Mouse (Mus musculus): ENCODE results near the gene Pdzrn3. TPM values are rescaled to one million over a fixed set of nuclear protein-coding genes. Genes with fewer than 3 reads are reported as not detected.

Gene Pdzrn3
- total RNA-seq, 1 experiment = 3.8 TPM

GRCm38 (mm10) chr6:101244355-101244754 is 133.3 kb downstream of the Pdzrn3 start:
- Histone ChIP-seq H3K9me3 (ENCODE audit: control insufficient read depth, insufficient read depth, low read depth, low read length) (no peaks in the 10 kb centered on the region), H3K36me3 (ENCODE audit: control insufficient read depth, insufficient read depth, low read length, poor library complexity, severe bottlenecking) (no peaks in the 10 kb centered on the region), H3K27ac (ENCODE audit: insufficient read depth, low read depth, low read length, poor library complexity, severe bottlenecking) (no peak overlapping the region), H3K4me1 (ENCODE audit: control insufficient read depth in 2 of 2, insufficient read depth in 2 of 2, low read length in 2 of 2, poor library complexity in 1 of 2) (no peaks in the 10 kb centered on the region), H3K4me3 (ENCODE audit: insufficient read depth in 1 of 2, low read depth in 1 of 2, low read length in 2 of 2, poor library complexity in 1 of 2, severe bottlenecking in 1 of 2) (no peak overlapping the region), H3K9ac (ENCODE audit: insufficient read depth, low read depth, low read length, poor library complexity, severe bottlenecking) (no peak overlapping the region)
- TF ChIP-seq MAFK (IDR thresholded peaks at IDR 0.05; ENCODE audit: insufficient read depth, low read depth, low read length) (no peak), ZNF384 (IDR thresholded peaks at IDR 0.05; ENCODE audit: low read depth, low read length) (no peak), CHD2 (IDR thresholded peaks at IDR 0.05; ENCODE audit: low read depth, low read length) (no peak), ZC3H11A (IDR thresholded peaks at IDR 0.05; ENCODE audit: borderline replicate concordance, low read depth, low read length) (no peak)
- in situ Hi-C loops (cut with MboI; ENCODE audit: low sequenced_read_pairs in 2 of 2, unreplicated experiment in 2 of 2) = no loop called here
- no peak for DNase-seq (ENCODE audit: low read depth, low spot score)

DNA sequence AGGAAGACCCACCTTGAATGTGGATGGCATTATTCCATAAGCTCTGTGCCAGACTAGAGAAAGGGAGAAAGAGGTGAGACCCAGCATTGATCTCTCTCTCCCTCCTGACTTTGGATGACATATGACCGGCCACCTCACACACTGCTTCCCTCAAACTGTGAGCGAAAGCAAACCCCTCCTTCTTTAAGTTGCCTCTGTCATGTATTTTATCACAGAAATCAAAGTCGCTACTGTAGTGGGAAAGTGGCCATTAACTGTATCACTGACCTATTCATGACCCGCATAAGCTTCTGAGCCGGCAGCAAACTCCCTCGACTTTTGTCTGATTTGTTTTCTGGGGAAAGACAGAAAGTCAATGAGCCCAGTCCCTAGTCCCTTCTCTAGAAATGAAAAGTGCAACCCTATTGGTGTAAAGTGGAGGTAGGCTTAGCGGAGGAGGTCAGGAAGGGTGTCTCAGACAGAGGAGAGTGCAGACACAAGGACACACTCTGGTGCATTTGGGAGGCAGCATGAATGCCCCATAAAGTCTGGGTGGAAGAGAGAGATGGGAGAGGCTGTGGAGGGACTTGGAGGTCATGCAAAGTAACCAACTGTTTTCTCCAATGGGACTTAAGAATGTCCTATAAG is 134.4 kb downstream of the Pdzrn3 start:
- H3K9ac ChIP-seq (ENCODE audit: insufficient read depth, low read depth, low read length, poor library complexity, severe bottlenecking) = no peak overlapping the region
- no peaks in the 10 kb centered on the region for H3K9me3 ChIP-seq (ENCODE audit: control insufficient read depth, insufficient read depth, low read depth, low read length)
- TF ChIP-seq ZNF384 (IDR thresholded peaks at IDR 0.05; ENCODE audit: low read depth, low read length) (no peak), MAFK (IDR thresholded peaks at IDR 0.05; ENCODE audit: insufficient read depth, low read depth, low read length) (no peak), CHD2 (IDR thresholded peaks at IDR 0.05; ENCODE audit: low read depth, low read length) (no peak), HCFC1 (IDR thresholded peaks at IDR 0.05; ENCODE audit: borderline replicate concordance, insufficient read depth, low read length) (no peak)
- no peaks in the 10 kb centered on the region for H3K36me3 ChIP-seq (ENCODE audit: control insufficient read depth, insufficient read depth, low read length, poor library complexity, severe bottlenecking)
- H3K4me3 ChIP-seq (ENCODE audit: insufficient read depth in 1 of 2, low read depth in 1 of 2, low read length in 2 of 2, poor library complexity in 1 of 2, severe bottlenecking in 1 of 2) = no peak overlapping the region
- H3K4me1 ChIP-seq (ENCODE audit: control insufficient read depth in 2 of 2, insufficient read depth in 2 of 2, low read length in 2 of 2, poor library complexity in 1 of 2) = no peaks in the 10 kb centered on the region
- no peak for DNase-seq (ENCODE audit: low read depth, low spot score)
- in situ Hi-C loops (cut with MboI; ENCODE audit: low sequenced_read_pairs in 2 of 2, unreplicated experiment in 2 of 2) = no loop called here
- no peak overlapping the region for H3K27ac ChIP-seq (ENCODE audit: insufficient read depth, low read depth, low read length, poor library complexity, severe bottlenecking)

DNA sequence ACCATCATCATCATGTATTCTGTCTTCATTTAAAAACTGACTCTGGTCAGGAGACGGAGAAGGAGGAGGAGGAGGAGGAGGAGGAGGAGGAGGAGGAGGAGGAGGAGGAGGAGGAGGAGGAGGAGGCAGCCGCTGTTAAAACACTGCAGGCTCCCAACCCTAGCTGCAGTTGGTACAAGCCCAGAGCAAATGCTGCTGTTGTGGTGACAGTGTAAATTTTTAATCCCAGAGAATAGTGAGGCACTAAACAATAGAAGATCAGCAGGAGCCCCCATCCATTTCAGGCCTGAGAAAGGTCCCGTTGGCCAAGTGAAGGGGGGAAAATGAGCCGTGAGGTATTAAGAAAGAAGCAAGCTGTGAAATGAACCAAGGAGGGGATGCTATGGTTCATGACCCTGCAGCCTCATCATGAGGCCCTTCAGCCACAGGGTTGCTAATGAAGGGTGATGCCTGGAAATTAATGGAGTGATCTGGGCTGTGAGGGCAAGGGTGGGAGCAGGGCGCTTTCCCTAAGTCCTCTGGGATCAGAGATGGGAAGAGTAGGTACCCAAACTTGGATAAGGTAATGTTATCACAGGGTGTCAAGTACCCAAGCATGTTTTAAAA is 141.0 kb downstream of the Pdzrn3 start:
- in situ Hi-C loops (cut with MboI; ENCODE audit: low sequenced_read_pairs in 2 of 2, unreplicated experiment in 2 of 2) = no loop called here
- DNase-seq (ENCODE audit: low read depth, low spot score) = no peak
- Histone ChIP-seq H3K4me1 (ENCODE audit: control insufficient read depth in 2 of 2, insufficient read depth in 2 of 2, low read length in 2 of 2, poor library complexity in 1 of 2) (no peaks in the 10 kb centered on the region), H3K9me3 (ENCODE audit: control insufficient read depth, insufficient read depth, low read depth, low read length) (no peaks in the 10 kb centered on the region), H3K27ac (ENCODE audit: insufficient read depth, low read depth, low read length, poor library complexity, severe bottlenecking) (no peak overlapping the region), H3K4me3 (ENCODE audit: insufficient read depth in 1 of 2, low read depth in 1 of 2, low read length in 2 of 2, poor library complexity in 1 of 2, severe bottlenecking in 1 of 2) (no peak overlapping the region), H3K36me3 (ENCODE audit: control insufficient read depth, insufficient read depth, low read length, poor library complexity, severe bottlenecking) (no peaks in the 10 kb centered on the region), H3K9ac (ENCODE audit: insufficient read depth, low read depth, low read length, poor library complexity, severe bottlenecking) (no peak overlapping the region)
- TF ChIP-seq ZNF384 (IDR thresholded peaks at IDR 0.05; ENCODE audit: low read depth, low read length) (no peak), MAFK (IDR thresholded peaks at IDR 0.05; ENCODE audit: insufficient read depth, low read depth, low read length) (no peak), CHD2 (IDR thresholded peaks at IDR 0.05; ENCODE audit: low read depth, low read length) (no peak), ZC3H11A (IDR thresholded peaks at IDR 0.05; ENCODE audit: borderline replicate concordance, low read depth, low read length) (no peak), HCFC1 (IDR thresholded peaks at IDR 0.05; ENCODE audit: borderline replicate concordance, insufficient read depth, low read length) (no peak)

DNA sequence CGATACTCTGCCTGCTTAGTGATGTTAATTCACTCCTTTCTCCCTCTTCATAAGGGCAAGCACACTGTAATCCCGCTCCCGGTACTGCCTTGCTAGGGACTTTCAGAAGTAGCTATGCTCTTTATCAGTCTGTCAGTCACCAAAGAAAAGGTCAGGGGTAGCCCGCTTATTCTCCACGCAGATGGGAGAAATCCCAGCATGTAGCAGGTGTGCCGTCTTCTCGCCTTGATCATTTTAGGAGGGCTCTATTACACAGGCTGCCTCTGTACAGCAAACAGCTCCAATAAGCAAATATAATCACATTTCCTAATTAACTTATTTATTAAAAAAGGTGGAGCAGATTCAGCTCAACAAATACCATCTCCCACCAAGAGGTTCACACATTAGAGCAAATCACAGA is 141.5 kb downstream of the Pdzrn3 start:
- H3K4me3 ChIP-seq (ENCODE audit: insufficient read depth in 1 of 2, low read depth in 1 of 2, low read length in 2 of 2, poor library complexity in 1 of 2, severe bottlenecking in 1 of 2) = no peak overlapping the region
- DNase-seq (ENCODE audit: low read depth, low spot score) = no peak
- H3K27ac ChIP-seq (ENCODE audit: insufficient read depth, low read depth, low read length, poor library complexity, severe bottlenecking) = no peak overlapping the region
- H3K36me3 ChIP-seq (ENCODE audit: control insufficient read depth, insufficient read depth, low read length, poor library complexity, severe bottlenecking) = no peaks in the 10 kb centered on the region
- in situ Hi-C loops (cut with MboI; ENCODE audit: low sequenced_read_pairs in 2 of 2, unreplicated experiment in 2 of 2) = no loop called here
- no peaks in the 10 kb centered on the region for H3K4me1 ChIP-seq (ENCODE audit: control insufficient read depth in 2 of 2, insufficient read depth in 2 of 2, low read length in 2 of 2, poor library complexity in 1 of 2)
- no peak for TF ChIP-seq HCFC1 (IDR thresholded peaks at IDR 0.05; ENCODE audit: borderline replicate concordance, insufficient read depth, low read length)
- no peak for TF ChIP-seq MAFK (IDR thresholded peaks at IDR 0.05; ENCODE audit: insufficient read depth, low read depth, low read length)
- no peak for TF ChIP-seq ZNF384 (IDR thresholded peaks at IDR 0.05; ENCODE audit: low read depth, low read length)
- TF ChIP-seq ZC3H11A (IDR thresholded peaks at IDR 0.05; ENCODE audit: borderline replicate concordance, low read depth, low read length) = no peak
- TF ChIP-seq CHD2 (IDR thresholded peaks at IDR 0.05; ENCODE audit: low read depth, low read length) = no peak
- H3K9me3 ChIP-seq (ENCODE audit: control insufficient read depth, insufficient read depth, low read depth, low read length) = no peaks in the 10 kb centered on the region
- no peak overlapping the region for H3K9ac ChIP-seq (ENCODE audit: insufficient read depth, low read depth, low read length, poor library complexity, severe bottlenecking)

Data from ES-E14 (cell line).